Mouse (Mus musculus) spleen, adult 2 months (tissue): Measurements from ENCODE around the gene Iqcd.

Experiments used
- CTCF ChIP-seq: fragments of 200-500 bp; IDR thresholded peaks from 2 replicates; pipeline ENCODE4 v1.5.1; 2011; ENCODE audit warnings: mild to moderate bottlenecking, inconsistent platforms; ENCODE audit not compliant: insufficient read depth, insufficient read length, insufficient replicate concordance; ENCODE audit errors: extremely low read depth
- POLR2A ChIP-seq: fragments of 200-500 bp; IDR thresholded peaks from 2 replicates; pipeline ENCODE4 v1.6.1; 2011; ENCODE audit warnings: low read depth, low read length, inconsistent platforms

- TF ChIP-seq CTCF: no peak
- no peak for TF ChIP-seq POLR2A
Observed at GRCm38 (mm10) chr5:120640094-120640493, 51.3 kb downstream of the Iqcd start.
